Mouse (Mus musculus): ENCODE results near the gene Map2k5. TPM values are rescaled to one million over a fixed set of nuclear protein-coding genes. Genes with fewer than 3 reads are reported as not detected.

Gene Map2k5
- polyA plus RNA-seq (2017; shearing (Covaris generic)) = 15.7 TPM

GRCm38 (mm10) chr9:63377270-63378142 lies at the start of gene Map2k5:
TSS of gene Map2k5 (minus strand) at chr9:63377902.

GRCm38 (mm10) chr9:63398611-63399462 lies 21.1 kb upstream of the Map2k5 start, which contains the start of gene 2300009A05Rik:
TSS of gene 2300009A05Rik (minus strand) at chr9:63399246.

GRCm38 (mm10) chr9:63148410-63149371 lies 229.0 kb downstream of the Map2k5 start, which contains the start of gene Skor1:
TSS of gene Skor1 (minus strand) at chr9:63148961.

Other genes starting within 250 kb of the Map2k5 start
- not detected for gene Skor1, start 228.9 kb downstream of the Map2k5 start, polyA plus RNA-seq (2017; shearing (Covaris generic))
- 9.7 TPM for gene 2300009A05Rik, start 21.3 kb upstream of the Map2k5 start, polyA plus RNA-seq (2017; shearing (Covaris generic))
- gene Iqch, start 224.6 kb upstream of the Map2k5 start, polyA plus RNA-seq (2017; shearing (Covaris generic)) = not detected
- gene Aagab, start 224.8 kb upstream of the Map2k5 start, polyA plus RNA-seq (2017; shearing (Covaris generic)) = 58.8 TPM